Mouse (Mus musculus): ENCODE measurements around the gene Sigmar1.

GRCm38 (mm10) chr4:41712421-41713196 lies 43.3 kb downstream of the Sigmar1 start:
- no peak for TF ChIP-seq POLR2A (IDR thresholded peaks at IDR 0.05; ENCODE audit: borderline replicate concordance, extremely low read depth, insufficient read depth, insufficient read length, poor library complexity, severe bottlenecking)
- TF ChIP-seq CTCF (IDR thresholded peaks at IDR 0.05; ENCODE audit: borderline replicate concordance, extremely low read depth, insufficient read depth, insufficient read length): no peak

Measured in brain, embryonic 14.5 days (tissue).